Mouse (Mus musculus) G1E (cell line): Measurements from ENCODE around the gene Klf1.

Experiments
- CTCF ChIP-seq: IDR thresholded peaks from 2 replicates; pipeline ENCODE4 v1.5.1; 2012; ENCODE audit warnings: low read depth, low read length, inconsistent platforms, mixed read lengths
- GATA1 ChIP-seq: IDR thresholded peaks from 2 replicates; pipeline ENCODE4 v1.6.1; 2012; ENCODE audit warnings: borderline replicate concordance, low read length, inconsistent platforms, mixed read lengths

- TF ChIP-seq CTCF (no peak), GATA1 (no peak)
Measured at GRCm38 (mm10) chr8:84925557-84925956, 23.8 kb downstream of the Klf1 start.
